Mouse (Mus musculus): ENCODE results near the gene Adcy6.

Adcy6 gene

GRCm38 (mm10) chr15:98557186-98557585, 52.7 kb downstream of the Adcy6 start:
- DNase-seq: no peak

- no peak for DNase-seq
Measured at GRCm38 (mm10) chr15:98555881-98556280, 54.0 kb downstream of the Adcy6 start.

GRCm38 (mm10) chr15:98552758-98553157, 57.1 kb downstream of the Adcy6 start:
- no peak for DNase-seq

- DNase-seq: no peak
Measured at GRCm38 (mm10) chr15:98546843-98547242, 63.0 kb downstream of the Adcy6 start.

- DNase-seq: no peak
Measured at GRCm38 (mm10) chr15:98545151-98545550, 64.7 kb downstream of the Adcy6 start.

- DNase-seq: no peak
Measured at GRCm38 (mm10) chr15:98543341-98543740, 66.5 kb downstream of the Adcy6 start.

- DNase-seq: no peak
Measured at GRCm38 (mm10) chr15:98541064-98541463, 68.8 kb downstream of the Adcy6 start.
